Comparison of ENCODE assay signal across 16 mouse cellular contexts in the genomic region with DNA sequence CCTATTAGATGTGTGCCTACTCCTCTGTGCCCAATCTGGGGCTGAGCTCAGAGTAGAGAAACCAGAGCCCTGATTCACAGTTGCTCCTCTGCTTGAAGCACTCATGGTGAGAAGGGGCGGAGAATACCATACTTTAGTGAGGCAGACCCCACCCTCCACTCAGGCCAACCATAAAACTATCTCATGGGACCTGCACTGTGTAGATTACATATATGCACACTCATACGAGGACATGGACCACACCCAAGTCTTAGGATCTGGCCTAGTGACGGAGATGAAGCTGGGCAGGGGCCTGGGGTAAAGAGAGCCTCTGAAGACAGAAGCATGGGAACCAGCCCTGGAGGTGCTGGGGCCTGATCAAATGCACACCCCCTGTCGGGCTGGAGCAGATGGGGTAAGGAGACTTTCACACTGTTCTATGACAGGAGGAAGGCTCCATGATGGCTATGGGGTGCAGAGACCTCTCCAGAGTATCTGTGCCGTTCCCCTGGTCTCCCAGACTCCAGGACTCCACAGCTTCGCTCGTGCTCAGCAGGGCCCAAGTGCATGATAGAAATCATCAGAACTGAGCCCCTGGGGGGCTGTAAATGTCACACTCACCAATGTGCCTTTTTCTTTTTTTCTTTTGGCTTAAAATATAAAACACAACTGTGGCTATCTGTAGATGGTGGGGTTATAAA.
DNase-seq lines count a peak whose midpoint lies in the region; ATAC-seq lines count a peak whose summit lies in the region.
"Had no signal": no experiment of that assay in that cellular context is flagged by ENCODE, and none has a peak within 500 bp of the region (broad histone marks: within the 10 kb centered on the region; RNA-seq: fewer than 3 reads in every experiment).

No protein-coding gene starts in this region.

- no peak for ATAC-seq in midbrain, embryonic 11.5 days (ENCODE audit: low FRiP score)
- peak; percentile 80 for ATAC-seq in erythroblast, adult 5-6 weeks (replicated peaks; ENCODE audit: low FRiP score, poor library complexity, severe bottlenecking)
- ATAC-seq in liver, embryonic 12.5 days, result peak; percentile 100
- peak; percentile 70; the same call in 1 of the 2 replicates for ATAC-seq in stomach, embryonic 15.5 days (ENCODE audit: insufficient read depth, low FRiP score, low read depth)
- ATAC-seq: forebrain, embryonic 16.5 days had no signal

- no peaks in the 10 kb centered on the region for H3K27me3 ChIP-seq in midbrain, embryonic 10.5 days (ENCODE audit: low read depth, poor library complexity, severe bottlenecking)
- no peaks in the 10 kb centered on the region for H3K27me3 ChIP-seq in midbrain, embryonic 11.5 days (ENCODE audit: control insufficient read depth, insufficient read depth, low read length)
- 0 out of 2 replicates have a peak, but pooled peaks cover 3% of the 10 kb centered on the region for H3K27me3 ChIP-seq in liver, embryonic 12.5 days (replicated peaks)
- no peaks in the 10 kb centered on the region for H3K27me3 ChIP-seq in stomach, embryonic 15.5 days (replicated peaks)
- H3K27me3 ChIP-seq: limb, embryonic 12.5 days; lung, embryonic 15.5 days had no signal

- H3K27ac ChIP-seq in midbrain, embryonic 10.5 days (replicated peaks), result 0 out of 2 replicates have a peak overlapping the region, but pooled peaks have one; percentile 13
- no peak overlapping the region for H3K27ac ChIP-seq in midbrain, embryonic 11.5 days (ENCODE audit: low read depth, low read length)
- peak overlapping the region; percentile 55 for H3K27ac ChIP-seq in liver, embryonic 12.5 days
- H3K27ac ChIP-seq in stomach, embryonic 15.5 days, result no peak overlapping the region
- H3K27ac ChIP-seq: hindbrain, embryonic 14.5 days; limb, embryonic 12.5 days; lung, embryonic 15.5 days had no signal

- no peak overlapping the region for H3K4me2 ChIP-seq in midbrain, embryonic 11.5 days
- H3K4me2 ChIP-seq in liver, embryonic 12.5 days, result peak overlapping the region; percentile 31
- no peak overlapping the region for H3K4me2 ChIP-seq in stomach, embryonic 15.5 days
- H3K4me2 ChIP-seq: hindbrain, embryonic 14.5 days; limb, embryonic 12.5 days; lung, embryonic 15.5 days had no signal

- H3K9me3 ChIP-seq in midbrain, embryonic 10.5 days (replicated peaks), result no peaks in the 10 kb centered on the region
- H3K9me3 ChIP-seq in midbrain, embryonic 11.5 days (ENCODE audit: control insufficient read depth, low read length), result no peaks in the 10 kb centered on the region
- no peaks in the 10 kb centered on the region for H3K9me3 ChIP-seq in liver, embryonic 12.5 days (replicated peaks)
- H3K9me3 ChIP-seq in stomach, embryonic 15.5 days, result no peaks in the 10 kb centered on the region
- H3K9me3 ChIP-seq: limb, embryonic 12.5 days; lung, embryonic 15.5 days had no signal

- H3K9ac ChIP-seq in midbrain, embryonic 11.5 days (ENCODE audit: low read length), result no peak overlapping the region
- no peak overlapping the region for H3K9ac ChIP-seq in liver, embryonic 12.5 days
- no peak overlapping the region for H3K9ac ChIP-seq in stomach, embryonic 15.5 days
- H3K9ac ChIP-seq: hindbrain, embryonic 14.5 days; limb, embryonic 12.5 days; lung, embryonic 15.5 days had no signal

- H3K4me3 ChIP-seq in midbrain, embryonic 10.5 days, result no peak overlapping the region
- H3K4me3 ChIP-seq in midbrain, embryonic 11.5 days (ENCODE audit: low read depth, low read length), result no peak overlapping the region
- H3K4me3 ChIP-seq in liver, embryonic 12.5 days, result no peak overlapping the region
- H3K4me3 ChIP-seq in stomach, embryonic 15.5 days (replicated peaks), result no peak overlapping the region
- H3K4me3 ChIP-seq: limb, embryonic 12.5 days; lung, embryonic 15.5 days had no signal

- 83% methylated on average over 7 of the region's 7 CpGs for WGBS in midbrain, embryonic 10.5 days
- WGBS in midbrain, embryonic 11.5 days, result 83% methylated on average over 7 of the region's 7 CpGs
- 47% methylated on average over 7 of the region's 7 CpGs for WGBS in liver, embryonic 12.5 days (ENCODE audit: insufficient replicate concordance)
- 69% methylated on average over 7 of the region's 7 CpGs for WGBS in stomach, embryonic 15.5 days

- no peaks in the 10 kb centered on the region for H3K36me3 ChIP-seq in midbrain, embryonic 10.5 days
- no peaks in the 10 kb centered on the region for H3K36me3 ChIP-seq in midbrain, embryonic 11.5 days (ENCODE audit: control insufficient read depth, insufficient read depth, low read length)
- H3K36me3 ChIP-seq in liver, embryonic 12.5 days, result no peaks in the 10 kb centered on the region
- H3K36me3 ChIP-seq in stomach, embryonic 15.5 days, result no peaks in the 10 kb centered on the region
- H3K36me3 ChIP-seq: limb, embryonic 12.5 days; lung, embryonic 15.5 days had no signal

- DNase-seq in midbrain, embryonic 10.5 days (ENCODE audit: low spot score), result no peak
- no peak for DNase-seq in midbrain, embryonic 11.5 days (ENCODE audit: low spot score, missing footprints)
- DNase-seq in cerebellum, postnatal 4 days (ENCODE audit: low spot score in 2 of 2), result no peak
- DNase-seq in embryo, embryonic 9.5 days (ENCODE audit: extremely low spot score), result no peak
- DNase-seq: cerebellum, adult 18-20 months; kidney, adult 11 months; kidney, postnatal 25 days; layer of hippocampus, adult 9-11 months; thymus, postnatal 25 days had no signal

- H3K4me1 ChIP-seq in midbrain, embryonic 10.5 days, result peaks cover 3% of the 10 kb centered on the region; the same call in 1 of the 2 replicates
- H3K4me1 ChIP-seq in midbrain, embryonic 11.5 days (ENCODE audit: control insufficient read depth, insufficient read depth, low read length), result no peaks in the 10 kb centered on the region; the same call in 1 of the 2 replicates
- H3K4me1 ChIP-seq in liver, embryonic 12.5 days, result peaks cover 14% of the 10 kb centered on the region
- H3K4me1 ChIP-seq in stomach, embryonic 15.5 days, result no peaks in the 10 kb centered on the region
- H3K4me1 ChIP-seq: limb, embryonic 12.5 days; lung, embryonic 15.5 days had no signal

Comparison
In these comparisons a context has a peak if more than half of its experiments do, and no peak if none do; other contexts are left out.
1. H3K27ac ChIP-seq: peak in midbrain, embryonic 10.5 days (single experiment) and liver, embryonic 12.5 days (single experiment); none in midbrain, embryonic 11.5 days (single experiment) and stomach, embryonic 15.5 days (single experiment).